Mouse (Mus musculus) forebrain, embryonic 13.5 days (tissue): ENCODE measurements at regions not wholly inside any gene's neighbourhood (a gene's known extent, or its start where the extent isn't known, plus 50 kb on each side); places are given as distances from the start of the nearest gene placed in this dataset.

Experiments used
- ATAC-seq: fragments of 200-750 bp; cut with Nextera tagmentation; 2 replicates; pipeline ENCODE4 v1.8.0; 2017
- H3K27ac ChIP-seq: fragments of 300-500 bp; sonication (generic); 2 replicates; pipeline ENCODE4 v1.5.1; 2015; ENCODE audit warnings: inconsistent platforms, mild to moderate bottlenecking, moderate library complexity
- H3K27me3 ChIP-seq: fragments of 300-500 bp; sonication (generic); 2 replicates; pipeline ENCODE4 v1.6.1; 2015; ENCODE audit warnings: mild to moderate bottlenecking, inconsistent platforms
- H3K36me3 ChIP-seq: fragments of 300-500 bp; sonication (generic); 2 replicates; pipeline ENCODE4 v1.6.1; 2015; ENCODE audit warnings: mild to moderate bottlenecking, inconsistent platforms; ENCODE audit not compliant: poor library complexity, severe bottlenecking
- H3K4me1 ChIP-seq: fragments of 300-500 bp; sonication (generic); 2 replicates; pipeline ENCODE4 v1.6.1; 2015; ENCODE audit warnings: inconsistent platforms
- H3K4me2 ChIP-seq: fragments of 300-500 bp; sonication (generic); 2 replicates; pipeline ENCODE4 v1.6.1; 2015; ENCODE audit warnings: inconsistent platforms, mild to moderate bottlenecking, moderate library complexity
- H3K4me3 ChIP-seq: fragments of 300-500 bp; sonication (generic); 2 replicates; pipeline ENCODE4 v1.5.1; 2015; ENCODE audit warnings: mild to moderate bottlenecking, inconsistent platforms
- H3K9ac ChIP-seq: fragments of 300-500 bp; sonication (generic); 2 replicates; pipeline ENCODE4 v1.6.1; 2015; ENCODE audit warnings: mild to moderate bottlenecking, inconsistent platforms
- H3K9me3 ChIP-seq: fragments of 300-500 bp; sonication (generic); replicated peaks from 2 replicates; pipeline ENCODE4 v1.6.1; 2016; ENCODE audit warnings: inconsistent platforms
- WGBS: fragments of 180-500 bp; shearing (Covaris S2); methylation state at CpG from one replicate; pipeline ENCODE4 v1.1.7; 2015; 5-methylcytosine and 5-hydroxymethylcytosine counted together

GRCm38 (mm10) chr1:78761061-78761515 lies 55.5 kb upstream of the Kcne4 start:
- peak overlapping the region; percentile 45; the same call in 1 of the 2 replicates for H3K27ac ChIP-seq
- H3K9ac ChIP-seq: no peak overlapping the region
- no peaks in the 10 kb centered on the region for H3K27me3 ChIP-seq
- no peak overlapping the region for H3K4me3 ChIP-seq
- H3K4me1 ChIP-seq: peaks cover 9% of the 10 kb centered on the region
- 31% methylated on average over 3 of the region's 3 CpGs for WGBS
- no peaks in the 10 kb centered on the region for H3K9me3 ChIP-seq
- no peaks in the 10 kb centered on the region for H3K36me3 ChIP-seq
- no peak overlapping the region; the same call in 1 of the 2 replicates for H3K4me2 ChIP-seq
- ATAC-seq: peak; percentile 98
